ENCODE assay signal across 14 mouse cellular contexts in the genomic region with DNA sequence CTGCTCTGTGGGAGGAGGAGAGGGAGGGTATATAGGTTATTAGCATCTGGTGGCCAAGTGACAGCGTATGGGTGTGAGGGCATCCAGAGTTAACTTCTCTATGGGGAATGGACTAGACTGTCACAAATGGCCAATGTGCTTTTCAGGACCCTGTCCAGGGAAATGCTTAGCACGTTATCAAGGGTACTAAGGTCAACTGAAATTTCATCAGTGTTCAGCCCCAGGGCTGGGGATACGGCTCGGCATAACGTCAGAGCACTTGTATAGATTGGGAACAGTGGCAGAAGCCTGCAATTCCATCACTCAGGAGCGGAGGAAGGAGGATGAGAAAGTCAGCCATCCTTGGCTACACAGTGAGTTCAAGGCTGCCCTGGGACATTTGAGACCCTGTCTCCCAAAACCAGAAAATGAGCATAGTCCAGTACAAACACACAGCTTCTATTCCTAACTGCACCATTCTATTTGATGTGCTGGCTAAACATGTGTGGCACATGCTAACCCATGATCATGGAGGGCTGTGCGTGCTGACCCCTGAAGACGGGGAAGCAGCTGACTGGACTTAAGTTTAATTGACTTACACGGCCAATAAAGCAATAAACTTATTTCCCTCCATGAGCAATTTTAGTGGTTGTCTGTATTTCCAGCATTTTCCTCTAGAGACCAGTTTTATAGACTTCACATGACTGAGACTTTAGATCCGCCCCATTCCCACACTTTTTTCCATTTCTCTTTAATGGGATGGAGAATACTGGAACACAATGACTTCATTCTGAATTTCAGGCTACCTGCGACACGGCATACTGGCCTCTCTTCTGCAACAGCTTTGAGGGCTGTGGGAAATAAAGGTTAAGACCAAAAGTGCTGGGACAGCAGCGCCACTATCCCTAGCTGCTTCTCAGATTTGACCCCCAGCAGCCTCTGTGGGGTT. TPM values are rescaled to one million over a fixed set of nuclear protein-coding genes. Genes with fewer than 3 reads are reported as not detected.
DNase-seq lines count a peak whose midpoint lies in the region; ATAC-seq and TF ChIP-seq lines count a peak whose summit lies in the region.
"Had no signal": no experiment of that assay in that cellular context is flagged by ENCODE, and none has a peak within 500 bp of the region (broad histone marks: within the 10 kb centered on the region; RNA-seq: fewer than 3 reads in every experiment).

No protein-coding gene starts in this region.

- H3K27ac ChIP-seq in gastrocnemius, adult 2 months, result peak overlapping the region; percentile 33; the same call in 1 of the 2 replicates
- peak overlapping the region; percentile 25; the same call in 1 of the 2 replicates for H3K27ac ChIP-seq in kidney, adult 2 months (ENCODE audit: insufficient read depth, low read depth, low read length)
- H3K27ac ChIP-seq in ES-Bruce4 (ENCODE audit: insufficient read depth, low read length), result no peak overlapping the region
- H3K27ac ChIP-seq in limb, embryonic 11.5 days (replicated peaks; ENCODE audit: low read depth, low read length), result peak overlapping the region; percentile 58; the same call in 1 of the 2 replicates
- H3K27ac ChIP-seq: layer of hippocampus, adult 2 months; midbrain, embryonic 12.5 days; neural tube, embryonic 12.5 days had no signal

- no peak overlapping the region for H3K4me2 ChIP-seq in limb, embryonic 11.5 days (ENCODE audit: low read depth, severe bottlenecking)
- H3K4me2 ChIP-seq: midbrain, embryonic 12.5 days; neural tube, embryonic 12.5 days had no signal

- peaks cover 31% of the 10 kb centered on the region for H3K4me1 ChIP-seq in kidney, adult 2 months (ENCODE audit: control insufficient read depth, insufficient read depth, low read length)
- no peaks in the 10 kb centered on the region for H3K4me1 ChIP-seq in ES-Bruce4 (ENCODE audit: control insufficient read depth, insufficient read depth, low read length)
- peaks cover 18% of the 10 kb centered on the region for H3K4me1 ChIP-seq in limb, embryonic 11.5 days (ENCODE audit: control insufficient read depth, insufficient read depth, low read length)

- no peak for TF ChIP-seq POLR2A in kidney, adult 2 months (IDR thresholded peaks at IDR 0.05; ENCODE audit: low read depth, low read length)
- TF ChIP-seq POLR2A in ES-Bruce4 (IDR thresholded peaks at IDR 0.05; ENCODE audit: insufficient read depth, low read length), result no peak

- DNase-seq in gastrocnemius, adult 2 months, result peak; percentile 5
- no peak for DNase-seq in gastrocnemius, postnatal 10 days
- DNase-seq in kidney, adult 2 months, result no peak
- DNase-seq in kidney, postnatal 4 days, result no peak
- DNase-seq in limb, embryonic 11.5 days (ENCODE audit: low spot score), result no peak
- DNase-seq in gastrocnemius, adult 18-20 months (ENCODE audit: low spot score), result no peak
- DNase-seq: thymus, adult 18-20 months had no signal

- ATAC-seq in limb, embryonic 11.5 days (ENCODE audit: insufficient number of reproducible peaks, low FRiP score, low TSS enrichment, low read depth), result no peak
- ATAC-seq in megakaryocyte-erythroid progenitor cell, adult 5-6 weeks (replicated peaks; ENCODE audit: low FRiP score, low TSS enrichment, poor library complexity, severe bottlenecking), result no peak

- intact Hi-C loops in gastrocnemius, adult 2 months (cut with DNase I), result no loop called here

- WGBS in kidney, adult 2 months, result 68% methylated on average over 13 of the region's 13 CpGs
- 69% methylated on average over 13 of the region's 13 CpGs for WGBS in limb, embryonic 11.5 days

- H3K36me3 ChIP-seq in kidney, adult 2 months (ENCODE audit: control insufficient read depth, insufficient read depth, low read length), result no peaks in the 10 kb centered on the region
- H3K36me3 ChIP-seq in ES-Bruce4 (ENCODE audit: control insufficient read depth, insufficient read depth, low read length, poor library complexity, severe bottlenecking), result no peaks in the 10 kb centered on the region
- no peaks in the 10 kb centered on the region for H3K36me3 ChIP-seq in limb, embryonic 11.5 days (ENCODE audit: control insufficient read depth, insufficient read depth, low read length)

- H3K9me3 ChIP-seq in ES-Bruce4 (replicated peaks; ENCODE audit: control insufficient read depth, insufficient read depth, low read length, poor library complexity, severe bottlenecking), result no peaks in the 10 kb centered on the region
- H3K9me3 ChIP-seq in limb, embryonic 11.5 days (ENCODE audit: control insufficient read depth, low read length), result no peaks in the 10 kb centered on the region
- H3K9me3 ChIP-seq: G1E; midbrain, embryonic 12.5 days; neural tube, embryonic 12.5 days had no signal

- peak overlapping the region; percentile 50; the same call in 1 of the 2 replicates for H3K9ac ChIP-seq in ES-Bruce4 (ENCODE audit: low read depth, poor library complexity, severe bottlenecking)
- no peak overlapping the region for H3K9ac ChIP-seq in limb, embryonic 11.5 days (ENCODE audit: low read length)
- H3K9ac ChIP-seq: midbrain, embryonic 12.5 days; neural tube, embryonic 12.5 days had no signal

- H3K4me3 ChIP-seq in gastrocnemius, adult 2 months, result peak overlapping the region; percentile 11; the same call in 1 of the 2 replicates
- no peak overlapping the region for H3K4me3 ChIP-seq in kidney, adult 2 months (ENCODE audit: insufficient read depth, low read depth, low read length)
- H3K4me3 ChIP-seq in ES-Bruce4 (ENCODE audit: low read depth, low read length), result no peak overlapping the region
- no peak overlapping the region for H3K4me3 ChIP-seq in limb, embryonic 11.5 days (ENCODE audit: low read depth, low read length)
- H3K4me3 ChIP-seq: erythroblast, embryonic 14.5 days; layer of hippocampus, adult 2 months; midbrain, embryonic 12.5 days; neural tube, embryonic 12.5 days had no signal

- no peak for TF ChIP-seq CTCF in gastrocnemius, adult 2 months (IDR thresholded peaks at IDR 0.05)
- no peak for TF ChIP-seq CTCF in kidney, adult 2 months (conservative IDR thresholded peaks at IDR 0.05; ENCODE audit: insufficient read depth, insufficient read length, low read depth, low read length)
- no peak for TF ChIP-seq CTCF in ES-Bruce4 (IDR thresholded peaks at IDR 0.05; ENCODE audit: low read depth, low read length)

- TF ChIP-seq EP300 in ES-Bruce4 (IDR thresholded peaks at IDR 0.05; ENCODE audit: insufficient read depth, low read depth, low read length), result no peak

- no peaks in the 10 kb centered on the region for H3K27me3 ChIP-seq in kidney, adult 2 months (replicated peaks; ENCODE audit: control insufficient read depth, insufficient read depth, low read length)
- no peaks in the 10 kb centered on the region for H3K27me3 ChIP-seq in ES-Bruce4 (ENCODE audit: control insufficient read depth, insufficient read depth, low read length, poor library complexity, severe bottlenecking)
- no peaks in the 10 kb centered on the region for H3K27me3 ChIP-seq in limb, embryonic 11.5 days (ENCODE audit: control insufficient read depth, insufficient read depth, low read length)
- H3K27me3 ChIP-seq: midbrain, embryonic 12.5 days; neural tube, embryonic 12.5 days had no signal

RNA-seq across cellular contexts. Expression of a gene that starts 48.0 kb away (rescaled TPM):
- 10 to 100 TPM; 76.4 to 93.3 TPM for total RNA-seq in gastrocnemius, adult 2 months (2021)
- 10 to 100 TPM; 45.3 to 51.6 TPM for total RNA-seq in gastrocnemius, postnatal 10 days (2021)
- 36.2 and 44.4 TPM in 2 replicates for polyA plus RNA-seq in kidney, adult 2 months (2012; rRNA removed)
- 37.2 and 42.8 TPM in 2 replicates for polyA plus RNA-seq in ES-Bruce4 (2011; ENCODE audit: insufficient read depth, insufficient read length, low read depth, missing spikeins)
- 33.0 and 33.8 TPM in 2 replicates for polyA plus RNA-seq in limb, embryonic 11.5 days (2014; fragmentation: Nextera tagmentation; extraction: Ambion mirVana)
- 100 to 1,000 TPM in 1 of 2 experiments, 10 to 100 TPM in 1; 53.2 to 329 TPM for total RNA-seq in gastrocnemius, adult 18-20 months (2021)
- total RNA-seq in megakaryocyte-erythroid progenitor cell, adult 5-6 weeks (2014; fragmentation: Nextera tagmentation), result 7.2 and 12.7 TPM in 2 replicates
- total RNA-seq in megakaryocyte-erythroid progenitor cell, adult 5-6 weeks (2017), result 7.9 and 10.9 TPM in 2 replicates
